ENCODE assay signal across 19 mouse cellular contexts in the genomic region with DNA sequence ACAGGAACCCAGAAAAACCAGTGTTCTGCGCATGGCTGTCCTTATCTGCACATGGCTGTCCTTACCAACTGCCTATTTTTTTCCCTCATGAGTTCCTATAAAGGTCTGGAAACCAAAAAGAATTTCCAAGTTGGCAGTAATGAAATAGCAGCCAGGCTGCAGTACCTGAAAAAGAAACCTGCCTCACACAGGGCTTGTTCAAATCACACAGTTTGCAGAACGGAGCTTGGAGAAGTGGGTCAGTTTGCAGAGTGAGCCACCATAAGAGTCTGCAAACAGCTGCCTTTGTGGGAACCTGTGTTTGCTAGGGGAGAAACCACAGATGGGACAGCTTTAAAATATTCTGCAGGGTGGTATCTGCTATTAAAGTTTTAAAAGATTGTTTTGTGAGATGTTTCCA.
DNase-seq lines count a peak whose midpoint lies in the region.
"Had no signal": no experiment of that assay in that cellular context is flagged by ENCODE, and none has a peak within 500 bp of the region (broad histone marks: within the 10 kb centered on the region; RNA-seq: fewer than 3 reads in every experiment).

No protein-coding gene starts in this region.

- intact Hi-C loops in left cerebral cortex, postnatal 4 days (cut with DNase I), result no loop called here

- peak; percentile 1 to 17 for DNase-seq in frontal cortex, adult 2 months (ENCODE audit: extremely low spot score in 1 of 2, low spot score in 1 of 2)
- DNase-seq in frontal cortex, postnatal 14 days (ENCODE audit: low spot score in 2 of 2), result no peak
- peak; percentile 7 to 39 for DNase-seq in left cerebral cortex, adult 9 months (ENCODE audit: low spot score in 2 of 2)
- DNase-seq in left cerebral cortex, postnatal 4 days, result no peak
- peak; percentile 14 for DNase-seq in right cerebral cortex, postnatal 25 days
- no peak for DNase-seq in right cerebral cortex, postnatal 4 days
- no peak for DNase-seq in lung, postnatal 14 days
- DNase-seq: adrenal gland, postnatal 10 days; adrenal gland, postnatal 36 days; B cell, adult 2 months; cerebellum, adult 11 months; cerebellum, adult 2 months; cerebellum, adult 9-11 months; cerebellum, postnatal 25 days; forebrain, postnatal 0 days; gastrocnemius, postnatal 25 days; heart, adult 18-20 months; heart, postnatal 10 days; heart, postnatal 36 days had no signal

Comparison
In these comparisons a context has a peak if more than half of its experiments do, and no peak if none do; other contexts are left out.
1. DNase-seq: peak in frontal cortex, adult 2 months (2 of 2), left cerebral cortex, adult 9 months (2 of 2) and right cerebral cortex, postnatal 25 days (single experiment); none in frontal cortex, postnatal 14 days (0 of 2), left cerebral cortex, postnatal 4 days (single experiment), right cerebral cortex, postnatal 4 days (single experiment) and lung, postnatal 14 days (single experiment).